Mouse (Mus musculus) stomach, embryonic 16.5 days (tissue): ENCODE results near the gene Hcn3. TPM values are rescaled to one million over a fixed set of nuclear protein-coding genes. Genes with fewer than 3 reads are reported as not detected.

Experiments
- ATAC-seq: fragments of 200-750 bp; cut with Nextera tagmentation; 2 replicates; pipeline ENCODE4 v1.8.0; 2017; ENCODE audit warnings: moderate number of reproducible peaks, moderate TSS enrichment; ENCODE audit not compliant: insufficient read depth, low FRiP score
- H3K27ac ChIP-seq: fragments of 300-500 bp; sonication (generic); 2 replicates; pipeline ENCODE4 v1.5.1; 2014; ENCODE audit warnings: low read length
- H3K27me3 ChIP-seq: fragments of 300-500 bp; sonication (generic); 2 replicates; pipeline ENCODE4 v1.6.1; 2014; ENCODE audit warnings: low read length, control low read depth, mixed read lengths; ENCODE audit not compliant: control insufficient read depth, insufficient read depth
- H3K36me3 ChIP-seq: fragments of 300-500 bp; sonication (generic); 2 replicates; pipeline ENCODE4 v1.6.1; 2014; ENCODE audit warnings: low read length; ENCODE audit not compliant: control insufficient read depth, insufficient read depth
- H3K4me1 ChIP-seq: fragments of 300-500 bp; sonication (generic); 2 replicates; pipeline ENCODE4 v1.6.1; 2014; ENCODE audit warnings: low read length, control low read depth, mixed read lengths; ENCODE audit not compliant: control insufficient read depth, insufficient read depth
- H3K4me2 ChIP-seq: fragments of 300-500 bp; sonication (generic); 2 replicates; pipeline ENCODE4 v1.6.1; 2014; ENCODE audit warnings: low read depth, low read length, mixed read lengths
- H3K4me3 ChIP-seq: fragments of 300-500 bp; sonication (generic); replicated peaks from 2 replicates; pipeline ENCODE4 v1.5.1; 2014; ENCODE audit warnings: mild to moderate bottlenecking, low read length
- H3K9ac ChIP-seq: fragments of 300-500 bp; sonication (generic); 2 replicates; pipeline ENCODE4 v1.6.1; 2014; ENCODE audit warnings: low read length
- H3K9me3 ChIP-seq: fragments of 300-500 bp; sonication (generic); replicated peaks from 2 replicates; pipeline ENCODE4 v1.6.1; 2016; ENCODE audit warnings: low read length, control low read depth; ENCODE audit not compliant: control insufficient read depth
- WGBS: fragments of 180-500 bp; shearing (Covaris S2); extraction: QIAGEN DNeasy Blood & Tissue Kit; methylation state at CpG from one replicate; pipeline ENCODE4 v1.1.7; 2014; 5-methylcytosine and 5-hydroxymethylcytosine counted together
- polyA plus RNA-seq: library from polyadenylated mRNA; unstranded; fragments of >200 nt; fragmentation: Nextera tagmentation; extraction: Ambion mirVana; gene quantifications from 2 replicates; pipeline ENCODE4 v1.2.1, GENCODE M21; 2015

Gene Hcn3
- polyA plus RNA-seq, 1 experiment from 2014 or later: 1.7 TPM

DNA sequence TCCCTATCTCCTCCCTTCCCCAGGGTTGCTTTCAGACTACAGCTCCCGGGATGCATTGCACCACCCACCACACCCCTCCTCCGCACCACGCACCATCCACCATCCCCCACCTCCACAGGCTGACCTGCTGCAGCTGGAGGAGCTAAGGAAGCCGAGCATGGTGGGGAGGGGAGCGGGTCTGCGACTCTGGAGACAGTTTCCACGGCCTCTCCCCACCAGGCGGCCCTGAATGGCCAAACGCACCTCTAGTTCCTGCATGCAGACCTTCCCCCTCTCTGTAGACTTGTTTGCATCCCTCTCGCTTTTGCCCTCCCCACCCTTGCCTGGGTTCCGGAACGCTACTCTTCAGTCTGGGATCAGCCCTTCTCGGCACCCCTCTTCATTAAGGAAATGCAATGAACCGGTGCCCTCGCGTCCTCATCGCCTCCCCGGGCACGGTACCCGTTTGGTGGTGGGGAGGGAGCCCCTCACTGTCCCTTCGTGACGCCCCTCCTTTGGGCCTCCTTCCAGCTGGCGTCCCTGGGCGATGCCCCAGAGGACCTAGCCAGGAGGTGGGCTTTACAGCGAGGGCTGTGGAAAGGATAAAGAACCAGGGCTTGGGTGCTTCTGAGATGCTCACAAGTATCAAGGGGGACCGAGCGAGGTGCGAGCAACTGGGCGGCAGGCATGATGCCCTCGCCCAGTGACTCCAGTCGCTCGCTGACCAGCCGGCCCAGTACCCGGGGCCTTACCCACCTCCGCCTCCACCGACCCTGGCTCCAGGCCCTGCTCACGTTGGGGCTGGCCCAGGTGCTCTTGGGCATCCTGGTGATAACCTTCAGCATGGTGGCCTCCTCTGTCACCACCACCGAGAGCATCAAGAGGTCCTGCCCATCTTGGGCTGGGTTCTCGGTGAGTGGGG lies 23.3 kb upstream of the Hcn3 start, which contains the start of gene Fam189b:
Gene Fam189b (plus strand): TSS at position 86 of the 901 bp plus-strand sequence.
- Histone ChIP-seq H3K36me3 (peaks cover 6% of the 10 kb centered on the region; the same call in 1 of the 2 replicates), H3K4me1 (peaks cover 24% of the 10 kb centered on the region), H3K4me2 (peak within 1 kb of the TSS; percentile 97), H3K9ac (peak within 1 kb of the TSS; percentile 88), H3K9me3 (no peaks in the 10 kb centered on the region), H3K27ac (peak within 1 kb of the TSS; percentile 61), H3K27me3 (no peaks in the 10 kb centered on the region), H3K4me3 (peak within 1 kb of the TSS; percentile 66)
- 6% methylated on average over 39 of the region's 39 CpGs for WGBS
- ATAC-seq: peak; percentile 96

DNA sequence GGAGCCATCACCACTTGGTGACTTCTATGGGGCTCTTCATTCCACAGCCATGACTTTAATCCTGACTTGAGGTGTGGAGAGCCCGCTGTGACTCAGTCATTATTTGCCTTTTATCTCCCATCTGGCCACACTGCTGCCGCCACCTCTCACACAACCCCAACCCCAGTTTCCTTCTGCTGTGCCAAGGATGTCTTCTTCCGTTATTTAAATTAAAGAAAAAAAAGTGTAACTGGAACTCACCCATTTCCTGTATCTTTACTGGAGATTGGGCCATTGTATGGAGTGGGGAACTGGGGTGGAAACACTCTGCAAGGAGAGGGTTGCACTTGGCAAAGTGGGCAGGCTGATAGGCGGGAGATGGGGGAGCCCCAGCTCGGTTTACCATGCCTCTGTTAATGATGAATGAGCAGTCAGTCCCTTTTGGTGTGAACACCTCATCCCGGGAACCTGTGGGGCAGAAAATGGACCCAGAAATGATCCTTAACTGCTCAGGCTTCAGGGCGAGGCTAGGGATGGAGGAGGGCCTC lies 22.6 kb upstream of the Hcn3 start:
- 37% methylated on average over 7 of the region's 7 CpGs for WGBS
- H3K4me3 ChIP-seq: peak overlapping the region; percentile 66
- ATAC-seq: no peak
- H3K4me2 ChIP-seq: peak overlapping the region; percentile 97; the same call in 1 of the 2 replicates
- no peaks in the 10 kb centered on the region for H3K27me3 ChIP-seq
- H3K4me1 ChIP-seq: peaks cover 28% of the 10 kb centered on the region
- peaks cover 6% of the 10 kb centered on the region; the same call in 1 of the 2 replicates for H3K36me3 ChIP-seq
- H3K9ac ChIP-seq: no peak overlapping the region
- no peaks in the 10 kb centered on the region for H3K9me3 ChIP-seq
- H3K27ac ChIP-seq: peak overlapping the region; percentile 49

DNA sequence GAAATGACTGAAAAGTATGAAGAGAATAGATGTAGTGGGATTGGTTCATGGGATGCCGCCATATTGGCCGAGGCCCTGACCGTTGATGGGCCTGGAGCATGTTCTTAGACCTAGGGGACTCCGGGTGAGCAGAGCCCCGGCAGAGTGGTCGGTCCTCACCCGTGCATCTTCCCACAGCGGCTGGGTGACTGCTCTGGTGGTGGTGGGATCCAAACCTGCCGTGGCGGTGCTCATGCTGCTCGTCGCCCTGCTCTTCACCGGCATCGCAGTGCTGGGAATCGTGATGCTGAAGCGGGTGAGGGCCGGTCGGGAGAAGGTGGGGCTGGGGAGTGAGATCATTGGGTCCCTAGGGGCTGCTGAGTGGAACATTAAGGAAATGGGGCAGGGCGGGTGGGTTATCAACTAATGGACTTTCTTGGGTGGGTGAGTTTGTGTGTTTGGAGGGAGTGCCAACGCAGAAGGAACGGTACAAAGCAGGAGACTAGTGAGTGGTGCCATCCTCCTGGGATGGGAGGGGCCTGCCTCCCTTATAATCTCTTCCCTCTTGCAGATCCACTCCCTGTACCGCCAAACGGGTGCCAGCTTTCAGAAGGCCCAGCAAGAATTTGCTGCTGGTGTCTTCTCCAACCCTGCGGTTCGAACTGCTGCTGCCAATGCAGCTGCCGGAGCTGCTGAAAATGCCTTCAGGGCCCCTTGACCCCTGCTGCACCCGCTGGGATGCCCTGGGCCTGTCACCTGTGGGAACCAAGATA lies 21.9 kb upstream of the Hcn3 start:
- no peaks in the 10 kb centered on the region for H3K9me3 ChIP-seq
- no peaks in the 10 kb centered on the region for H3K27me3 ChIP-seq
- no peak overlapping the region for H3K9ac ChIP-seq
- no peak overlapping the region for H3K4me3 ChIP-seq
- no peak overlapping the region for H3K4me2 ChIP-seq
- 89% methylated on average over 27 of the region's 27 CpGs for WGBS
- peaks cover 6% of the 10 kb centered on the region; the same call in 1 of the 2 replicates for H3K36me3 ChIP-seq
- peaks cover 28% of the 10 kb centered on the region for H3K4me1 ChIP-seq
- H3K27ac ChIP-seq: peak overlapping the region; percentile 49
- ATAC-seq: no peak

DNA sequence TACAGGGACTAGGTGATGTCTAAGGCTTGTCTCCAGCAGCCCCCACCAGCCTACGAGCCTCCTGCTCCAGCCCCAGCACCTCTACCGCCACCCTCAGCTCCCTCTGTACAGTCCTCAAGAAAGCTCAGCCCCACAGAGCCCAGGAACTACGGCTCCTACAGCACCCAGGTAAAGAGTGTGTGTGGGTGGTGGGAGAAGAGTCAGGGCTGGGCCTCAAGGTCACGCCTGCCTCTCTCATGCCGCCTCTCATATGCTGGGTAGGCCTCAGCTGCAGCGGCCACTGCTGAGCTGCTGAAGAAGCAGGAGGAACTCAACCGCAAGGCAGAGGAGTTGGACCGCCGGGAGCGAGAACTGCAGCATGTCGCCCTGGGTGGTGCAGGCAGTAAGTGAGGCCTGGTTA lies 19.1 kb upstream of the Hcn3 start:
- Histone ChIP-seq H3K4me3 (no peak overlapping the region), H3K9ac (no peak overlapping the region), H3K9me3 (no peaks in the 10 kb centered on the region), H3K4me2 (no peak overlapping the region), H3K4me1 (peaks cover 23% of the 10 kb centered on the region), H3K36me3 (peaks cover 22% of the 10 kb centered on the region), H3K27me3 (no peaks in the 10 kb centered on the region), H3K27ac (no peak overlapping the region)
- WGBS: 82% methylated on average over 11 of the region's 11 CpGs
- no peak for ATAC-seq

DNA sequence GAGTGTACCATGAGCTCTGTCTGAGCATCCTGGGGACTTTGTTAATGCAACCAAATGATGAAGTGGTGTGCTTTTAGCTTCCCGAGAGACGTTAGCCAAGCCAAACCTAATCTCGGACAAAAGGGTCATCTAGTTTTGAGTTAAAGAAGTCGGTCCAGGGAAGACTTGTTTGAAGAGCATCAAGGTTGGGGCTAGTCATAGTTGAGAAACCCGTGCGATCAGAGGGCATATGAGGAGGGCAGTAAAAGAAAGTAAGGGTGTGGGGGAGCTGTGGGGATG lies 18.1 kb upstream of the Hcn3 start:
- Histone ChIP-seq H3K9ac (peak overlapping the region; percentile 86), H3K27me3 (no peaks in the 10 kb centered on the region), H3K36me3 (peaks cover 31% of the 10 kb centered on the region), H3K4me3 (peak overlapping the region; percentile 74), H3K4me2 (peak overlapping the region; percentile 85), H3K4me1 (peaks cover 17% of the 10 kb centered on the region), H3K27ac (peak overlapping the region; percentile 72), H3K9me3 (no peaks in the 10 kb centered on the region)
- WGBS: 5% methylated on average over 6 of the region's 6 CpGs
- ATAC-seq: no peak

DNA sequence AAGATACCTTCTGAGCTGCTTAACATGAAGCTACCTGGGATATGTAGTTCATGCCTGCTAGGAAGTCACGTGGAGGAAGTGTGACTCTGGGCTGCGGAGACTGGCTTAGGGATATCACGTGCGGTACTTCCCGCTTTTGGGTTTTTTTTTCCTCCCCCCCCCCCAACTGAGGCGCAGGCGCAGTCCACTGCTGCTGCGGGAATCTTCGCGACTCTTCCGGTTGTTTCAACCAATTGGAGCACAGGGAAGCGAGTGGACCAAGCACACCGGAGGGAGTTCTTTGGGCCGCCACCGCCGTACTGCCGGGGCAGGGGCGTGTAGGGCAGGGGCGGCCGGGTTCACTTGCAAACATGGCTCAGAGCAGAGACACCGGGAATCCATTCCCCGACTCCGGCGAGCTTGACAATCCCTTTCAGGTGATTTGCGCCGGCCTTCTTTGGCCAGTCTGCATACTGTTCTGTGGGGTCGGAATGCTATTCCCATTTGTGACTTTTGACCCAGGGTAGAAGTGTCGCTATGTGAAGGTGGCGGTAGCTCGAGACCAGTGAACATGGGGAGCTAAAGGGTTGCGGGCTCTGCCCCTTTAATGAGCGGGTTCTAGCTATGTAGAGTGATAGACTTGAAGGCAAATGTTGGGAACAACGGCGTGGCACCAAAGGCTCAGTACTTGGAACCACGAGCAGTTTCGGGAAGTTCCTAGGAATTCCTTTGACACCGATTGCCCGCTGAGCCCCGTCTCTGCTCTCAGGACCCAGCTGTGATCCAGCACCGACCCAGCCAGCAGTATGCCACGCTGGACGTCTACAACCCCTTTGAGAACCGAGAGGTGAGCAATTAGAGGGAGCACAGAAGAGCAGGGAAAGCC lies 17.5 kb upstream of the Hcn3 start, which contains the start of gene Scamp3:
Gene Scamp3 (plus strand): TSS at position 232 of the 865 bp plus-strand sequence.
- Histone ChIP-seq H3K4me3 (peak within 1 kb of the TSS; percentile 74), H3K9me3 (no peaks in the 10 kb centered on the region), H3K4me2 (peak within 1 kb of the TSS; percentile 85), H3K36me3 (peaks cover 31% of the 10 kb centered on the region), H3K9ac (peak within 1 kb of the TSS; percentile 86), H3K27ac (peak within 1 kb of the TSS; percentile 72), H3K4me1 (peaks cover 13% of the 10 kb centered on the region), H3K27me3 (no peaks in the 10 kb centered on the region)
- WGBS: under 1% methylated on average over 43 of the region's 43 CpGs
- peak; percentile 94 for ATAC-seq

DNA sequence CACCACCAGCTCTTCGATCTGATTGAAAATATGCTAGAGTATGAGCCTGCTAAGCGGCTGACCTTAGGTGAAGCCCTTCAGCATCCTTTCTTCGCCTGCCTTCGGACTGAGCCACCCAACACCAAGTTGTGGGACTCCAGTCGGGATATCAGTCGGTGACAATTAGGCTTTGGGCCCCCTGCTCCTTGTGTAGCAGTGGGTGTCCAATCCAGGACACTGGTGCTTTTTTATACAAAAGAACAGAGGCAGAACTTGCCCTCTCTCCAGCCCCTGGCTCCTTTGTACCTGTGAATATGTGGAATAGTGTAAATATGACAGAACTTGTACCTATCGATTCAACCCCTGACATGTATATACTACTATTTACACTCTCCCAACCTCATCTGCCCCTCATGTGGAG lies 16.4 kb upstream of the Hcn3 start:
- 80% methylated on average over 7 of the region's 7 CpGs for WGBS
- Histone ChIP-seq H3K9me3 (no peaks in the 10 kb centered on the region), H3K4me1 (peaks cover 13% of the 10 kb centered on the region), H3K9ac (no peak overlapping the region), H3K27ac (no peak overlapping the region), H3K4me2 (no peak overlapping the region), H3K27me3 (no peaks in the 10 kb centered on the region), H3K36me3 (peaks cover 35% of the 10 kb centered on the region), H3K4me3 (no peak overlapping the region)
- ATAC-seq: no peak

DNA sequence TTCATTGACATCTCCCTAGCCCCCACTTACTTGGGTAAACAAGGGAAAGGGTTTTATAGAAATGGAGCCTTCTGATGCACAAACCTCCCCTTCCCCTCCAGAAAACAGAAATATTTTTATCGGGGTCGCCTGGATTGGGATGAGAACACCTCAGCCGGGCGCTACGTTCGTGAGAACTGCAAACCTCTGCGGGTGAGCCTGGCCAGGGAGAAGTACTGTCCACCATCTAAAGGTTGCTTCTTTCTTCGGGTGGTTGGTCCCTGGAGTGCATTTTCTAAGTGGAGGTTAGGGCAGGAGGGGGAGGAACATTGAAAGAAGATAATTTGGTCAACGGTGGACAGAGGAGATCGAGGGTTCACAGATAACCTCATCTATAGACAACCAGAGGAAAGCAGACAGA lies 15.5 kb upstream of the Hcn3 start:
- Histone ChIP-seq H3K4me2 (no peak overlapping the region), H3K9me3 (no peaks in the 10 kb centered on the region), H3K9ac (no peak overlapping the region), H3K27me3 (no peaks in the 10 kb centered on the region), H3K36me3 (peaks cover 37% of the 10 kb centered on the region), H3K4me3 (no peak overlapping the region), H3K4me1 (peaks cover 13% of the 10 kb centered on the region), H3K27ac (no peak overlapping the region)
- WGBS: 91% methylated on average over 10 of the region's 10 CpGs
- ATAC-seq: no peak
